Mouse (Mus musculus) hindbrain, postnatal 0 days (tissue): ENCODE data around the gene Tmpo. TPM values are rescaled to one million over a fixed set of nuclear protein-coding genes. Genes with fewer than 3 reads are reported as not detected.

Experiments used
- ATAC-seq: fragments of 200-750 bp; cut with Nextera tagmentation; 2 replicates; pipeline ENCODE4 v1.8.0; 2017; ENCODE audit warnings: mild to moderate bottlenecking, moderate TSS enrichment, moderate library complexity
- DNase-seq: peaks from one replicate; pipeline ENCODE4 v3.0.0-alpha.2; 2015; ENCODE audit warnings: low spot score
- H3K27ac ChIP-seq: fragments of 300-500 bp; sonication (generic); 2 replicates; pipeline ENCODE4 v1.5.1; 2014; ENCODE audit warnings: mild to moderate bottlenecking
- H3K27me3 ChIP-seq: fragments of 300-500 bp; sonication (generic); 2 replicates; pipeline ENCODE4 v1.6.1; 2014; ENCODE audit warnings: low read length, mixed read lengths; ENCODE audit not compliant: insufficient read depth
- H3K36me3 ChIP-seq: fragments of 300-500 bp; sonication (generic); 2 replicates; pipeline ENCODE4 v1.6.1; 2014; ENCODE audit warnings: low read length, mixed read lengths; ENCODE audit not compliant: insufficient read depth
- H3K4me1 ChIP-seq: fragments of 300-500 bp; sonication (generic); 2 replicates; pipeline ENCODE4 v1.6.1; 2014; ENCODE audit warnings: antibody characterized with exemption, low read length, mixed read lengths; ENCODE audit not compliant: insufficient read depth
- H3K4me2 ChIP-seq: fragments of 300-500 bp; sonication (generic); 2 replicates; pipeline ENCODE4 v1.6.1; 2014; ENCODE audit warnings: low read depth, mild to moderate bottlenecking, low read length, moderate library complexity, mixed read lengths
- H3K4me3 ChIP-seq: fragments of 300-500 bp; sonication (generic); 2 replicates; pipeline ENCODE4 v1.5.1; 2014; ENCODE audit warnings: low read length
- H3K9ac ChIP-seq: fragments of 300-500 bp; sonication (generic); replicated peaks from 2 replicates; pipeline ENCODE4 v1.6.1; 2014; ENCODE audit warnings: mild to moderate bottlenecking, low read length, moderate library complexity, mixed read lengths
- H3K9me3 ChIP-seq: fragments of 300-500 bp; sonication (generic); 2 replicates; pipeline ENCODE4 v1.6.1; 2016; ENCODE audit warnings: low read length, mixed read lengths
- CTCF ChIP-seq: IDR thresholded peaks from 2 replicates; pipeline ENCODE4 v1.5.1; 2016; ENCODE audit warnings: antibody characterized with exemption, control low read depth, low read depth
- WGBS: fragments of 180-500 bp; shearing (Covaris S2); extraction: QIAGEN DNeasy Blood & Tissue Kit; methylation state at CpG from one replicate; pipeline ENCODE4 v1.1.7; 2014; 5-methylcytosine and 5-hydroxymethylcytosine counted together
- polyA plus RNA-seq: library from polyadenylated mRNA; unstranded; fragments of >200 nt; fragmentation: Nextera tagmentation; extraction: Ambion mirVana; gene quantifications from 2 replicates; pipeline ENCODE4 v1.2.1, GENCODE M21; 2015
- total RNA-seq: library from RNA; depleted of rRNA; stranded (reverse); fragments of >200 nt; gene quantifications from 2 replicates; pipeline ENCODE4 v1.2.3, GENCODE M21; 2014

Tmpo gene
- total and polyA plus RNA-seq, 2 experiments from 2014 or later: 66.9 to 102 TPM

GRCm38 (mm10) chr10:91143313-91144230 is 37.5 kb downstream of the Tmpo start:
- H3K36me3 ChIP-seq: peaks cover 11% of the 10 kb centered on the region; the same call in 1 of the 2 replicates
- H3K4me1 ChIP-seq: no peaks in the 10 kb centered on the region
- H3K27ac ChIP-seq: no peak overlapping the region
- ATAC-seq (no peak), DNase-seq (peak; percentile 4)
- H3K27me3 ChIP-seq: no peaks in the 10 kb centered on the region
- no peak overlapping the region for H3K9ac ChIP-seq
- TF ChIP-seq CTCF: no peak
- WGBS: 74% methylated on average over 18 of the region's 18 CpGs
- H3K4me2 ChIP-seq: no peak overlapping the region
- H3K4me3 ChIP-seq: no peak overlapping the region
- H3K9me3 ChIP-seq: no peaks in the 10 kb centered on the region

DNA sequence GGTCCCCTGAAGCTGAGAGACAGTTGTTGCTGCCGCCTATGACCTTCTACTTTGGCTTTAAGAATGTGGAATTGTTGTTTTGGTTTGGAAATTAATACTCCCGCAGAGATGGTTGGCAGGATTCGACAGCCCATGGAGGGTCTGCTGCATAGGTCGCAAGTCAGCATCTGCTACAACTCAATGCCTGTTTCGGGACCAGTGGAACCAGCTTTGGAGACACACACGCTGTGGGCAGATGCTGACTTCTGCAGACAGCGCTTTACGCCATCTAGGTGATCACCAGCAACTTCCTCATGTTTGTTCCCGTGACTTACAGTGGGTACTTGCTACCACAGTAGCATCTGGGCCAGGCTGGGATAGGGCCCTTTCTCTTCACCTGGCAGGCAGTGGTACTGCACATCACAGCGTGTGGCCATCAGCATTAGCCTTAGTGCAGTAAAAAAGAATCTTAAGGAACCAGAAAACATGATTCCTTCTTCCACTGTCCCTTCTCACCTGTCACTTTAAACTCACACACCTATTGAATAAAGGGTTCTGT is 38.4 kb downstream of the Tmpo start:
- H3K9me3 ChIP-seq: no peaks in the 10 kb centered on the region
- H3K4me3 ChIP-seq: no peak overlapping the region
- no peak overlapping the region for H3K27ac ChIP-seq
- no peak overlapping the region for H3K9ac ChIP-seq
- no peaks in the 10 kb centered on the region for H3K27me3 ChIP-seq
- DNase-seq (no peak), ATAC-seq (no peak)
- TF ChIP-seq CTCF: peak; percentile 29
- WGBS: 68% methylated on average over 10 of the region's 10 CpGs
- peaks cover 11% of the 10 kb centered on the region; the same call in 1 of the 2 replicates for H3K36me3 ChIP-seq
- no peaks in the 10 kb centered on the region for H3K4me1 ChIP-seq
- no peak overlapping the region for H3K4me2 ChIP-seq

DNA sequence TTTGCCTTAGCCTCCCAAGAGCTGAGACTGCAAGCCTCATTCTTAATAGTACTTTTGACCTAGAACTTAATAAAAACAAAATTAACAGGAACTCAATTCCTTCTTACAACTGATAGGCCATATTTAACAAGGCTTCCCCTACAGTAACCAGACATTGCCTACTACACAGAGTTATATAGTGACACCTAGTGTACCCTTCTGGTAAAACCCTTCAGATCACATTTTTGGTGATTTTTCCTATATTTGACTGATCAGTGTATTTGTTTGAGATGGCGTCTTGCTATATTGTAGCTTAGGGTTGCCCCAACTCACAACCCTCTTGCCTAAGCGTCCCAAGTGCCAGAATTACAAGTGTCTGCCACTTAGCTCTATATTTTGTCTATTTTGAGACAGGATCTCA is 39.6 kb downstream of the Tmpo start:
- DNase-seq (peak; percentile 75), ATAC-seq (peak; percentile 72)
- H3K27me3 ChIP-seq: no peaks in the 10 kb centered on the region
- no peaks in the 10 kb centered on the region for H3K9me3 ChIP-seq
- peak; percentile 79 for TF ChIP-seq CTCF
- no peak overlapping the region for H3K9ac ChIP-seq
- no peak overlapping the region for H3K4me2 ChIP-seq
- peaks cover 6% of the 10 kb centered on the region; the same call in 1 of the 2 replicates for H3K36me3 ChIP-seq
- no peaks in the 10 kb centered on the region for H3K4me1 ChIP-seq
- no peak overlapping the region for H3K27ac ChIP-seq
- 37% methylated on average over 2 of the region's 2 CpGs for WGBS
- H3K4me3 ChIP-seq: no peak overlapping the region

- Histone ChIP-seq H3K9me3 (no peaks in the 10 kb centered on the region), H3K27ac (no peak overlapping the region), H3K27me3 (no peaks in the 10 kb centered on the region), H3K9ac (no peak overlapping the region), H3K36me3 (no peaks in the 10 kb centered on the region), H3K4me2 (no peak overlapping the region), H3K4me1 (no peaks in the 10 kb centered on the region), H3K4me3 (no peak overlapping the region)
- WGBS: 90% methylated on average over 14 of the region's 14 CpGs
- DNase-seq: no peak
- no peak for TF ChIP-seq CTCF
- no peak for ATAC-seq
Measured at GRCm38 (mm10) chr10:91139148-91139766, 41.9 kb downstream of the Tmpo start.

DNA sequence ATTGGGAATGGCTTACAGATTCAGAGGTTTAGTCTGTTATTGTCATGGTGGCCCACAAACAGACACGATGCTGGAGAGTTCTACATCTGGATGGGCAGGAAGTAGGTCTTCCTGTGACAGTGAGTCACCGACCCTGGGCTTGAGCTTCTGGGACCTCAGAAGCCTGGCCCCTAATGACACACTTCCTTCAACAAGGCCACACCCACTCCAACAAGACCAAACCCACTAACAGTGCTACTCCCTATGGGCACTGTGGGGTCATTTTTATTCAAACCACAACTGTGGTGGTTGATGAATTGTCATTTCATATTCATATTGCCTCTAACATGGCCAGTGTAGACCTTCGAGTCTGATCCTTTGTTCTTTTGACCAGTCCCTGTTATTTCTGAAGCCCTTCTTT is 42.8 kb downstream of the Tmpo start:
- Histone ChIP-seq H3K4me2 (no peak overlapping the region), H3K27ac (no peak overlapping the region), H3K36me3 (no peaks in the 10 kb centered on the region), H3K9ac (no peak overlapping the region), H3K4me3 (no peak overlapping the region), H3K4me1 (no peaks in the 10 kb centered on the region), H3K9me3 (no peaks in the 10 kb centered on the region), H3K27me3 (no peaks in the 10 kb centered on the region)
- no peak for TF ChIP-seq CTCF
- no peak for ATAC-seq
- WGBS: 82% methylated on average over 3 of the region's 3 CpGs
- no peak for DNase-seq

- Histone ChIP-seq H3K4me2 (no peak overlapping the region), H3K4me3 (no peak overlapping the region), H3K4me1 (no peaks in the 10 kb centered on the region), H3K9ac (no peak overlapping the region), H3K27me3 (no peaks in the 10 kb centered on the region), H3K9me3 (no peaks in the 10 kb centered on the region), H3K36me3 (no peaks in the 10 kb centered on the region), H3K27ac (no peak overlapping the region)
- no peak for TF ChIP-seq CTCF
- ATAC-seq (no peak), DNase-seq (no peak)
- WGBS: 60% methylated on average over 9 of the region's 9 CpGs
Measured at GRCm38 (mm10) chr10:91137400-91137799, 43.7 kb downstream of the Tmpo start.
